Mouse (Mus musculus) splenic B cell, adult 2 months (primary cell): Measurements from ENCODE around the gene Ccdc185.

Experiments used
- DNase-seq: peaks from one replicate; pipeline ENCODE4 v3.0.0-alpha.2; 2011; ENCODE audit warnings: low read depth, low spot score
- H3K27me3 ChIP-seq: 2 replicates; pipeline ENCODE4 v1.6.1; 2012; ENCODE audit warnings: mild to moderate bottlenecking, low read length, moderate library complexity, mixed read lengths; ENCODE audit not compliant: control insufficient read depth, poor library complexity, insufficient read depth, severe bottlenecking
- H3K36me3 ChIP-seq: 2 replicates; pipeline ENCODE4 v1.6.1; 2012; ENCODE audit warnings: mild to moderate bottlenecking, low read length, moderate library complexity, mixed read lengths; ENCODE audit not compliant: control insufficient read depth, poor library complexity, insufficient read depth, severe bottlenecking

The Ccdc185 gene

GRCm38 (mm10) chr1:182704882-182705281, 44.1 kb downstream of the Ccdc185 start:
- H3K27me3 ChIP-seq = no peaks in the 10 kb centered on the region
- H3K36me3 ChIP-seq = no peaks in the 10 kb centered on the region
- DNase-seq = no peak

GRCm38 (mm10) chr1:182699392-182700347, 49.3 kb downstream of the Ccdc185 start:
- H3K27me3 ChIP-seq = no peaks in the 10 kb centered on the region
- DNase-seq = no peak
- H3K36me3 ChIP-seq = no peaks in the 10 kb centered on the region
